Mouse (Mus musculus) C2C12 (cell line): ENCODE data around the gene Tbcd.

Experiments used
- CEBPB ChIP-seq: IDR thresholded peaks from one replicate; pipeline ENCODE4 v1.6.1; 2011; ENCODE audit warnings: low read depth, mild to moderate bottlenecking, control low read depth, moderate library complexity
- CTCF ChIP-seq: IDR thresholded peaks from one replicate; pipeline ENCODE4 v1.5.1; 2011; ENCODE audit not compliant: control insufficient read depth, insufficient read depth, insufficient read length
- MAX ChIP-seq: IDR thresholded peaks from one replicate; pipeline ENCODE4 v1.6.1; 2011; ENCODE audit warnings: mild to moderate bottlenecking, control low read depth
- MYOD1 ChIP-seq: IDR thresholded peaks from one replicate; pipeline ENCODE4 v1.6.1; 2011; ENCODE audit warnings: low read depth; ENCODE audit not compliant: control insufficient read depth, insufficient read length
- MYOG ChIP-seq: IDR thresholded peaks from one replicate; pipeline ENCODE4 v1.6.1; 2011; ENCODE audit not compliant: control insufficient read depth, insufficient read length; ENCODE audit errors: extremely low read depth
- USF1 ChIP-seq: IDR thresholded peaks from one replicate; pipeline ENCODE4 v1.6.1; 2011; ENCODE audit warnings: low read depth, mild to moderate bottlenecking, control low read depth, moderate library complexity

DNA sequence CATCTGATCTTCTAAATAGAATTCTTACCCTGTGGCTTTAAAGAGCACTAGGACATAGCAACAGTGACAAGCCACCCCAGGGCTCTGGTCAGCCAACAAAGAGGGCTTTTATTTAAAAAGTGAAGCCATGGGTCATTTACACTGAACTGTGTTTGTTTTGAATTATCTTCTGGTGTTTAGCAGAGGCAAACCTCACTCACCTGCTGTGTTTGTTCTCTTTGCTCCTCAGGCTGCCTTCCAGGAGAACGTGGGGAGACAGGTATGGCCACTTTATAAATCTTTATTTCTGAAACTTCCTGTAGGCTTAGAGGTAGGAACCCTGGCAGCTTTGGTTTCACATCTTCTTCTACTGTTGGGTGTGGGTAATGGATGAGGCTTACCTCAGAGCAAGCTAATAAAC, 105.0 kb downstream of the Tbcd start:
- TF ChIP-seq CEBPB (no peak), CTCF (no peak), USF1 (no peak), MYOD1 (no peak), MAX (no peak), MYOG (no peak)
